Mouse (Mus musculus) adrenal gland, adult 2 months (tissue): ENCODE data around the gene Bex1. TPM values are rescaled to one million over a fixed set of nuclear protein-coding genes. Genes with fewer than 3 reads are reported as not detected.
"Not testable (repeated sequence)": the region's sequence is repeated elsewhere in the genome, so short reads cannot be mapped to it uniquely, and the experiment has no call there.

ENCODE experiments used
- DNase-seq: peaks from one replicate; pipeline ENCODE4 v3.0.0; 2021
- long read RNA-seq: library from polyadenylated mRNA; stranded (forward); transcript quantifications from one replicate; pipeline ENCODE4 v2.0.0, GENCODE M21; 2021
- polyA plus RNA-seq: library from polyadenylated mRNA; depleted of rRNA; stranded (reverse); fragments of >200 nt; gene quantifications from 2 replicates; pipeline ENCODE4 v1.2.3, GENCODE M21; 2012; rRNA removed
- total RNA-seq, 2 experiments: library from RNA; stranded (reverse); gene quantifications; 2 replicates each; pipeline ENCODE4 v1.2.3; 2021

Bex1 gene
- total RNA-seq (10 to 100 TPM; 12.9 to 20.5 TPM), polyA plus RNA-seq (1.5 and 1.9 TPM in 2 replicates)
- long read RNA-seq, transcript Bex1-201 (3 exons, 866 nt), result major isoform, 6 of 9 reads
- long read RNA-seq, partial matches to known transcripts, result 0 of 9 reads
- long read RNA-seq, other reads (novel, unspliced or antisense), result 3 of 9 reads

DNA sequence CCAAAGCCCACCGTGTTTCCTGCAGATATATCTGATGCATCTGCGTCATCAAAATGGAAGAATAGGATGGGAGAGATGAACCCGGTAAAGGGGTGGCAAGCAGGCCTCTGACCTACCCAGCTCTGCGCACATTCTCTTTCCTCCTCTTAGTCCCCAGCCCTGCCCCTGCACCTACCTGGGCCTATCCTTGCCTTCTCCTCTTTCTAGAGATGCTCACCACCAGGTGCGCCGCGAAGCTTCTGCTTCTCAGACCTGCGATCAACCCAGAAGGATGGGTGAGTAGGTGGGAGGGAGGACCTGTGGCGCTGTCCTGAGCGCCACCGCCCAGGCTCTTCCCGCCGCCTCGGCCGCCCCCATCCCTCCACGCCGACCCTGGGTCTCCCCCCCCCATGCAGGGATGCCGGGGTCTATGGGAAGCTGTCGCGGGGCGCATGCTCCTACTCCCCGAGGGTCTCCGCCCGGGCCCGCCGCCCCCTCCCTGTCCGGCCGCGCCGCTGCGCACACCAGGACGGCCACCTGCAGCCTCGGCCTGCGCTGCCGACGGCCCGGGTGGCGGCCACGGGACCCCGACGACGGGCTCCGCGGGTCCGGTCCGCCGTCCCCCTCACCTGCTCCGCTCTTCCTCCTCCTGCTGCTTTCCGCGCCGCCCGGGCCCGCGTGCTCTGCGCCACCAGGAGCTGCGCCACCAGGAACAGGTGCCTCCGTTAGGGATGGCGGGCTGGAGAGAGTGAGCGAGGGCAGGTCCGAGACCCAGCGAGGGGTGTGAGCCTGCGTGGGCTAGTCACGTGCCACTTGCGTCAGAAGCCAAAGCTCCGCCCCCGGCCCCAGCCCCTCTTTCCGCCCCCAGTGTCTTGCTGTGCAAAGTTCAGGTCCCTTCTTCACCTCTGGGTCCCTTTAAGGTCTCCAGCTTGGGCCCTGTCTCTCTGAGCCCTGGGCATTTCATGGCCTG, at the start of gene Bex1, which contains the start of gene Tceal7:
TSS of gene Bex1 (minus strand) at position 785 of the 949 bp plus-strand sequence.
TSS of gene Tceal7 (plus strand) at position 51 of the 949 bp plus-strand sequence.
- DNase-seq, result not testable (repeated sequence)

- DNase-seq, result peak; percentile 20
These were observed 36.9 kb upstream of the Bex1 start for GRCm38 (mm10) chrX:136252023-136252729.

- no peak for DNase-seq
These were observed 34.4 kb upstream of the Bex1 start for GRCm38 (mm10) chrX:136249671-136250070.

DNA sequence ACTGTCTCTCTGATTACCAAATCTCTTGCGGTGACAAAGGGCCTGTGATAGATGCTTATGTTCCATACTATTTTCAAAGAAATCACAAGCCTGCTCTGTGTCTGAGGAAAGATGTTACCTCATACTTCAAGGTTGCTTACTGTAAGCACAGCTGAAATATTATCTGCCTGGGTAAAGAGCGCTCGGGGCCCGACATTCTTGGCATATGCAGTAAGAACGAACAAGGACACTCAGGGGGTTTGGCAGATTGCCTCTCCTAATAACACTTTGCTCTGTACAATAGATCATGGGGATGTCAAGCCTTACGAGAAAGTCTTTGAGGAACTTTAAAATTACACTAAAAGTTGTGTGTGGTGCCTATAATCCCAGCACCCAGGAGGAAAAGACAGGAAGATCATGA, 33.5 kb upstream of the Bex1 start:
- peak; percentile 78 for DNase-seq

DNA sequence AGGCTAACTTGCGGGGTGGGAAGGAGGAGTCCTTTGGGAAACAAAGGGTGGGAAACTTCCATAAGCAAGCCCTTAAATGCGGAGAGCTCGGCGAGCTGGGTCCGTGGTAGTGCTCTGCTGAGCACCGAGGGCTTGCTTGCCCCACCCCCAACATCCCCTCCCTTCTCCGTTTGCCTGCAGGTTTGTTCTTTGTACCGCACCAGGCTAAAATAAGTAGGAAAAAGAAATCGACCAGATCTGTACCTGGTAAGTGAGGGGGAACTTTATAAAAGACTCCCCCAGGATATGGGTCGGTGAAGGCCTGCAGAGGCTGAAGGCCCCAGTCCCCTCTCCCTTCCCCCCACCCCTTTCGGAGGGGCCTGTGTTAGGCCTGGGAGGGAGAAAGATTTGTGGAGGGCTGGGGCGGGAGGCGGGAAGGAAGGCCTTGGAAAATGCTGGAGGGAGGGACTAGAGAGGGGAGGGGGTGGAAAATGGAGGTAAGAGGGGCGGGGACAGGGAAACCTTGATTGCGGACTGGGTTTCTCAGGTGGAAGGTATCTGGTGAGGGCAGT, 30.3 kb upstream of the Bex1 start:
- DNase-seq, result peak; percentile 36

GRCm38 (mm10) chrX:136244574-136245229, 29.4 kb upstream of the Bex1 start, which contains the start of gene Tceal9:
TSS of gene Tceal9 (plus strand) at chrX:136245079.
- DNase-seq, result peak; percentile 87

GRCm38 (mm10) chrX:136243181-136243580, 27.9 kb upstream of the Bex1 start:
- peak; percentile 7 for DNase-seq

- DNase-seq, result no peak
These were observed 22.8 kb upstream of the Bex1 start for GRCm38 (mm10) chrX:136238118-136238517.

DNA sequence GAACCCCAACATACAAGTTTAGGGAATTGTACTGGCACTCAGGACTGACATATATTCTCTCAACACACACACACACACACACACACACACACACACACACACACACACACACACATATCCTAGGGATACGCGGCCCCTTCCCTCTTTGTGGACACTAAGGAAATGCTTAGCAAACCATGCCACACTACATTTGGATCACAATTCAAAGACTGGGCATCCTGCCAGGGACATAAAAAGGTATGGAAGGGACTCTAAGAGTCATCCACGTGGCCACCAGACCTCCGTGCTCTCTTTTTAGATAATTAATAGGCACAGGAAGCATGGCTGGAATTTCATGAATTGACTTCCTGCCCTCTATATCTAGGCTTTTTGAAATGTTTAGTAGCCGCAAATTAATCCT, 12.5 kb upstream of the Bex1 start:
- DNase-seq, result peak; percentile 14

GRCm38 (mm10) chrX:136223714-136224113, 8.4 kb upstream of the Bex1 start:
- no peak for DNase-seq

DNA sequence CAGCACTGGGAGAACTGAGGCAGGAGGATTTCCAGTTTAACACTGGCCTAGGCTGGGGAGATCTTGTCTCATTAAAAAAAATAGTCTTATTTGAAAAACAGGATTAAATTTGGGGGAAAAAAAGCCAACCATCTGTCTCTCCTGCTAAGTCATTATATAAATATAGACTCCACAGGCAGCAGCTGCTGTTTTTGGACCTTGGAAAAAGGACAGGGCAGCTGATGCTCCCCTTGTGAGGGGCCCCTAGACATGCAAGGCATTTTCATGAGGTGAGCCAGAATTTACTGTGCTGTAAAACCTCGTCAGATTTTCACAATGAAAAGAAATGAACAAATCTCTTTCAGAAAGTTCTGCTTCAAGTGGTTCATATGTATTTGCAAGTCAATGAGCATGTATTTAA, 990 bp upstream of the Bex1 start:
- no peak for DNase-seq

DNA sequence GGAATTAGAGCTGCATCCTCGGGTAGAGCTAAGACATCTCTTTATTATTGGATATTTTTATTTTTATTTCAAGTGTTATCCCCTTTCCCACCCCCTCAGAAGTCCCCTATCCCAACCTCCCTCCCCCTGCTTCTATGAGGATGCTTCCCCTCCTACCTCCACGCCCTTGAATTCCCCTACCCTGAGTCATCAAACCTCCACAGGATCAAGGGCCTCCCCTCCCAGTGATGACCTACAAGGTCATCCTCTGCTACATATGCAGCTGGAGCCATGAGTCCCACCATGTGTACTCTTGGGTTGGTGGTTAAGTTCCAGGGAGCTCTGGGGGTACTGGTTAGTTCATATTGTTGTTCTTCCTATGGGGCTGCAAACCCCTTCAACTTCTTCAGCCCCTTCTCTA, 1.9 kb downstream of the Bex1 start:
- DNase-seq, result no peak

GRCm38 (mm10) chrX:136204406-136204805, 10.9 kb downstream of the Bex1 start:
- no peak for DNase-seq

DNA sequence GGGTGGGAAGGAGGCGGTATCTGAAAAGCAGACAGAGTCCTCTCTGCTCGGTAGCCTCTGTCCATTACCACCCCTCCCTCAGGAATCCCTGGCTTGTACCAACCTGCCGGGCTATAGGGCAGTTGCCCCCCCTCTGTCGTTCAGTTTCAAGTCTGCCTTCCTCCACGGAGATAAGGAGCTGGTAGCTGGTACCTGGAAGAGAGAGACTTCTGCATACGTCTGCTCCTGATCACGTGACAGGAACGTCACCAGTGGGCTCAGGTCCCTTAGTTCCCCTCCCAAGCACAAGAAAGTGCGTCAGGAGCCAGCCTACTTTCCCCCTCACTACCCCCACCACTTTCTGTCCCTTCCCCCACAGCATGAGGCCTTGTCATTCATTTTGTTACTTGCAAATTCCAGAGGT, 11.6 kb downstream of the Bex1 start, which contains the start of gene Tceal5:
TSS of gene Tceal5 (minus strand) at position 213 of the 403 bp plus-strand sequence.
- DNase-seq, result no peak

DNA sequence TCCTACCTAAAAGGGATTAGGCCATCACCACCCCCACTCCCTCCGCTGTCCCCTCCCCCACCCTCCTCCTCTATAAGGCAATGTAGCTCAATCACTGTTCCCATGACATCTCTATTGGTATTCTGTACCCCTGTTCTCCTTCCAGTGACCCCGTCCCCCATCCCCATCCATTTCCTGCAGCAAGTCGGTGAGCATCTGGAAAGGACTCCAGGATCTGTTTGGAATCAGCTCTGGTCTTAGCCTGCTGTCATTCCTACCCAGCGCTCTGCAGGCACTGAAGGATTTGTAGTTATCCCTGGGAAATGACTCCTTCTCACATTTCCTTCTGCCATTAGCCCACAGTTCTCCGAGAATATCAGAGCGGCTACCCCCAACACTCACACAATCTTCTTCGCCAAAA, 12.1 kb downstream of the Bex1 start:
- no peak for DNase-seq

GRCm38 (mm10) chrX:136196873-136197272, 18.4 kb downstream of the Bex1 start:
- peak; percentile 25 for DNase-seq

- no peak for DNase-seq
These were observed 19.9 kb downstream of the Bex1 start for GRCm38 (mm10) chrX:136195193-136195944.

GRCm38 (mm10) chrX:136183107-136183506, 32.2 kb downstream of the Bex1 start:
- DNase-seq, result no peak

GRCm38 (mm10) chrX:136180897-136181553, 34.3 kb downstream of the Bex1 start:
- no peak for DNase-seq

DNA sequence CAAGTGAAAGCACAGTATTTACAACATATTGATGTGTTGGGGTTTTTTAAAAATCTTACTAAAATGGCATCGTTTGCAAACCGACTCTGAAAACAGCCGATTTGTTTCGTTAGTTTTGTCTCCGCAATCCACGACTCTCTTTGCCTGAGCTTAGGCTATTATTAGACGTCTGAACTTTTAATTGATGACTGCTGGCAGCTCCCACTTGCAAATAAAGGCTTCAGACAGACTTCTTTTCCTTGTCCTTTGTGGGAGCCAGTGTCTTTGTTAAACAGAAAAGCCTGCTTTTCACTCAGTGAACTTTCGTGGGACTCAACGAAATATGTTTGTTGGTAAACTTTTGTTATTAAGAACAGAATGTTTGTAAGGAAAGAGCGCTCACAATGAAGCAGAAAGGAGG, 42.5 kb downstream of the Bex1 start:
- DNase-seq, result peak; percentile 6
